Mouse (Mus musculus): Measurements from ENCODE around the gene Gga1. TPM values are rescaled to one million over a fixed set of nuclear protein-coding genes. Genes with fewer than 3 reads are reported as not detected.

Gene Gga1
- total RNA-seq, 2 experiments from 2014 or later: 56.8 to 58.0 TPM

DNA sequence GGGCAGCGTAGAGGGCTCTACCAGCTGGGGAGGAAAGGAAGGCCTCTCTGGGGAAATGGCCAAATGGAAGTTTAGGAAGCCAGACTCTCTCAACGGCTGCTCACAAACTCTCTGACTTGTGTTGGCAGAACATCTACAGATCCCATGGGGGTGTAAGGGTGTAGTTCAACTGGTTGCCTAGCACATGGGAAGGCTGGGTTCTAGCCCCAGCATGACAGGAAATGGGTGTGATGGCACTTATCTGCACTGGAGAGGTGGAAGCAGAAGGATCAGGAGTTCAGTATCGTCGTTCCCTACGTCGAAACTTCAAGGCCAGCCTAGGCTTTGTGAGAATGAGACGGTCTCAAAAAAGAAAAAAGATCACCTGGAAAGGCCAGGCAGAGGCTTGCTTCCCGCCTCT, 32.0 kb downstream of the Gga1 start:
- no peak for DNase-seq (ENCODE audit: low spot score in 2 of 2)

DNA sequence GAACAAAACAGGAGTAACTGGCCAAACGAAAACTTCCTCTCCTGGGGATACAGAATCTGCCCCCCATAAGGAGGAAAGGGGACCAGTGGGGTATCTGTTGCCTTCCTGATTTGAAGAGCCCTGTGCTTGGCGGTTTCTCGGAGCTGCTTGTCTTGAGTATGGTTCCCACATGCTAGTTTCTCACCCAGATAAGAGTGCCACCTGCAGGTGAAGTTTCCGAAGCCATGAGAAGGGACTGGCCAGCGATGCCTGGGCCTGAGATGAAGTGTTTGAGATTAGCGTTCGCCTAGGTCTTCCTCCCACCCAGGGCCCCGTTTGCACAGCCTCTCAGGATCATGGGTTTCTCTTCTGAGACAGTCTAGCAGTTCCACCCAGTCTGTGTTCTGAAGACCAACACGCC, 35.0 kb downstream of the Gga1 start:
- peak in 1 of 2 experiments; percentile 51 for DNase-seq (ENCODE audit: low spot score in 2 of 2)

DNA sequence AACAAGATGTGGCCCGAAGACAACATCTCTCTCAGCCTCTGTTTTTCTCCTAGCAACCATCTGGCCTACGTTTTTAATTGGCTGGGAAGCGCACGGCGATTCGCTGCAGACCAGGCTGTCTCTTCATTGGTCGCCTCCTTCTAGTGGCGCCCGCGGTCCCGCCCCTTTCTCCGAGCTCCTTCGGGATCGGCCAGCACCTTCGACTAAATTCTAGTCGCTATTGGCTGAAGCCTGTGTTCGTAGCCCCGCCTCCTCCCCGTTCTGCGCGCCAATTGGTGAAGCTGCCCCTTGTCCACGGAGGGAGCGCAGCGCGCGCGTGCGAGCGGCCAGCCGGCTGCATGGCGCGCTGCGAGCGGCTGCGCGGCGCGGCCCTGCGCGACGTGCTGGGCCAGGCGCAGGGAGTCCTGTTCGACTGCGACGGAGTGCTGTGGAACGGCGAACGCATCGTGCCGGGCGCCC, 36.7 kb downstream of the Gga1 start, which contains the start of gene Pdxp:
Gene Pdxp (plus strand): TSS at position 288 of the 459 bp plus-strand sequence.
- peak; percentile 95 to 97 for DNase-seq (ENCODE audit: low spot score in 2 of 2)

GRCm38 (mm10) chr15:78914091-78914822, 37.3 kb downstream of the Gga1 start:
- peak; percentile 61 to 73 for DNase-seq (ENCODE audit: low spot score in 2 of 2)

DNA sequence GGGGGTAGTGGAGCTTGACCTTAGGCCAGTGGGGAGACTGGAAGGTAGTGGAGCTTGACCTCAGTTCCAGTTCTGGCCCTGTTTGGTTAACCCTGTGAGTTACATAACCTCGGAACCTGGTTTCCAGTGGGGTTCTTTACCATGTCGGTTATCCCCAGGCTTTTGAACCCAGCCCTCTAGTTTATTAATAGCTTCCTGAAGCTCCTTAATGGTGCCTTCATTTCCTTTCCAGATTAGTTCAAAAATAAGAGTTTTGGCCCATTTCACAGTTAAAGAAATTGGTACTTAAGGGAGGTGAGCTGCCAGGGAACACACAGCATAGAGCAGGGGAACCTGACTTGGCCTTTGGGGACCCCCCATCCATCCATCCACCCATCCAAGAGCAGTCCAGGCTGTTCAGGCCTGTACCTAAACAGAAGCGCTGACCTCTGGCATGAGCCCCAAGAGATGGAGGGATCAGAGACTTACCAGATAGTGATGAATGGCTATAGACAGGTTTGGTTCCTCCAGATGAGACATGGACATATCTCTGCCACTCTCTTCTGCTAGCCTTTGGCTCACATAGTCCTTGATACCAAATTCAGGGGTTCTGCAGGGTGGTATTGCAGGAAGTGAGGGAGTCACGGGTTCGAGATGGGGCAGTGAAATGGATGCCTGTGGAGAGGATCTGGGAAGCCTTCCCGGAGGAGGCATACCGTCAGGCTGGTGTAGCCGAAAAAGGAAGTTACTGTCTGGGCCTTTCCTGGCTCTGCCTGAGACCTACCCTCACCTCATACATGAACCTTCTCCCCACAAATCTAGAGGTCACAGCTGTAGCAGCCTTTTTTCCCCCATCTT, 38.1 kb downstream of the Gga1 start:
- no peak for DNase-seq (ENCODE audit: low spot score in 2 of 2)

DNA sequence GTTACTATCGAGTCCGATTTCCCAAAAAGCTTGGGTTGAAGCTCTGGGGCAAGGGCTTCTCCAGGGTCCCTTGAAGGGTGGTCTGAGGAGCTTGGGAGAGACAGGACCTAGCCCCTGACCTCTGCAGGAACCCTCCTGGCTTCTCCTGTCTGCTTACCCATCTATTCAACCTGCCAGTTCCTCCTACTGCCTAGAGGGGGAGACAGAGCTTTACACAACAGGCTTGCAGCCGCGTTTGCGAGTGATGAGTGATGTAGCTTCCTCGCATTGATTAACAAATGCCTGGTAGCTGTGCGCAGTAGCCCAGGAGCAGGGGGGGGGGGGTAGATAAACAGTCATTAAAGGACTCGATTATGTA, 38.6 kb downstream of the Gga1 start:
- peak; percentile 70 to 75 for DNase-seq (ENCODE audit: low spot score in 2 of 2)

DNA sequence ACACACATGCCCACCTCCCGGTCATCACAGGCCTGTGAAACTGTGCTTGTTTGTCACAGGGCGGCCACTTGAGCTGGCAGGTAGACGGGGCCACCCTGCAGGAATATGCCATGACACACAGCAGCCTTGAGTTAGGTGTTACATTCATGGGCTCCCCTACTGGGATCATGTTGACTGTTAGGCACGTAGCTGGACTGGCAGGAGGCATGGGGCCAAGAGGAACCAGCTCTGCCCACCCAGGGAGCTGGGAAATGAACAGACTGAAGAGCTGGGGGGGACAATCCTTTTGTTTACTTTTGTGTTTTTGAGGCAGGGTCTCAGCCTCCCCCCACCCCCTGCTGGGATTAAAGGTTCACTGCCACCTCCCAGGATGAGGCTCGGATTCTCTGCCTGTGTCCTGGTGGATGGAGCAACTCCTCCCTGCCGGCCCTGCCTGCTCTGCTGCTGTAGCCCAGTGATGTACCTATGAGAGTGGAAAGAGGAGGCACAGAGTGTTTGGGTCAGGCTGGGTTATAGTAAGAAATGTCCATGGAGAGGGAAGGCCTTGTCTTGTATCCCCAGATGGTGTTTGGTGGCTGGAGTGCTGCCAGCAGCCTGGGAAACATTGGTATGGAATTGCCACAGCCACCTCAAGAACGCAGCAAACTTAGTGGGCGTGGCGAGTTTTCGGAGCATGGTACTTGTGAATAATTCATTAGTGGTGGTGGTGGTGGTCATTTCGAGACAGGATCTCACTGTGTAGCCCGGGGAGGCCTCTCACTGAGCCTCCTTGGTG, 39.2 kb downstream of the Gga1 start:
- DNase-seq (ENCODE audit: low spot score in 2 of 2): peak in 1 of 2 experiments; percentile 52

GRCm38 (mm10) chr15:78918126-78918525, 41.1 kb downstream of the Gga1 start:
- no peak for DNase-seq (ENCODE audit: low spot score in 2 of 2)

DNA sequence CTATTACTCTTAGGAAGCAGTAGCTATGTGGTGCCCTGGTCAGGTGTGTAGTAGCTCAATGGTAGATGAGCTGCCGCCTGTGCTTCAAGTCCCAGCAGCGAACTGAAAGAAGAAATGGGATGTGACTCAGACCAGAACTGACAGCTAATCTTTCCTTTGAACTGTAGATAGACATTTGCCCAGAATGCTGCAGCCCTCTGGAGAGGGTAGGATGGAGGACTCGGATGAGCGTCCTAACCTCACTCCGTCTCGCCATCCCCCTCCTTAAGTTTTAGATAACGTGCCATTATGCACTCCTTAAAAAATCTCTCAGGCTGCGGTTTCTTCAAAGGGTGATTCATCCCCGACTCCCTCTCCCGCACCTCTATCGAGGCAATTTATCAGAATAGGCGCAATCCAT, 42.9 kb downstream of the Gga1 start:
- no peak for DNase-seq (ENCODE audit: low spot score in 2 of 2)

- DNase-seq (ENCODE audit: low spot score in 2 of 2): no peak
Observed at GRCm38 (mm10) chr15:78922700-78923099, 45.7 kb downstream of the Gga1 start.

DNA sequence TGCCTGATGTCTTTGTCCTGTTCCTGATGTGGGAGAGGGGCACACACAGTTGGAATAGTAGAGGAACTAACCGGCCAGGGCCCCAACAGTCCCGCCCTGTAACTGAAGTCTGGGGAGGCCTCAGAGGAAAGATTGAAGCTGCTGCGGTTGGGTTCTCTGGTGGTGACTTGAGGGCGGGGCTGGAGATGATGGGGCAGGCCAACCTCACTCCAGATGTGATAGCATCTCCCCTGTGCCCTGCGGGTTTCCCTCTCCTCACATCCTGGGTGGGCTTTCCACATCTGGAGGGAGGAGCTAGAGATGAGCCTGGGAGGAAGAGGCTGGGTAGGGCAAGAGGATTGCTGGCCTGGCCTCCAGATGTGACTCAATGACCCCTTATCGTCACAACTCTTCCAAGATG, 46.6 kb downstream of the Gga1 start:
- no peak for DNase-seq (ENCODE audit: low spot score in 2 of 2)

DNA sequence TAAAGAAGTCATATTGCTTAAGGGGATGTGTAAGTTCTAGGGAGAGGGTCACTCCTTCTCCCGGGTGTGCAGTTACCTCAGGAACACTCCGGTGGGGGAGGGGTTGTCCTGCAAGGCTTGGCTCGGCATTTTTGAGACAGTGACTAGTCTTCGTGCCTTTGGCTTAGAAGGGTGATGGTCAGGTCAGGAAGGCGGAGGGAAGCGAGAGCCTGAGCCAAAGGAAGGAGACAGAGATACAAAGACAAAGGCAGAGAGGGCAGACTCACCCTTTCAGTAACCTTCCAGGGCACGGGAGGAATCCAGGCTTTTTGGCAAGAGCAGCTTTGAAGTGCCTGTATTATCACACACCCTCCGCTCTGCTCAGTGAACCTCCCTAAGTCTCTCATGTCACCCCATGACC, 48.1 kb downstream of the Gga1 start:
- no peak for DNase-seq (ENCODE audit: low spot score in 2 of 2)

DNA sequence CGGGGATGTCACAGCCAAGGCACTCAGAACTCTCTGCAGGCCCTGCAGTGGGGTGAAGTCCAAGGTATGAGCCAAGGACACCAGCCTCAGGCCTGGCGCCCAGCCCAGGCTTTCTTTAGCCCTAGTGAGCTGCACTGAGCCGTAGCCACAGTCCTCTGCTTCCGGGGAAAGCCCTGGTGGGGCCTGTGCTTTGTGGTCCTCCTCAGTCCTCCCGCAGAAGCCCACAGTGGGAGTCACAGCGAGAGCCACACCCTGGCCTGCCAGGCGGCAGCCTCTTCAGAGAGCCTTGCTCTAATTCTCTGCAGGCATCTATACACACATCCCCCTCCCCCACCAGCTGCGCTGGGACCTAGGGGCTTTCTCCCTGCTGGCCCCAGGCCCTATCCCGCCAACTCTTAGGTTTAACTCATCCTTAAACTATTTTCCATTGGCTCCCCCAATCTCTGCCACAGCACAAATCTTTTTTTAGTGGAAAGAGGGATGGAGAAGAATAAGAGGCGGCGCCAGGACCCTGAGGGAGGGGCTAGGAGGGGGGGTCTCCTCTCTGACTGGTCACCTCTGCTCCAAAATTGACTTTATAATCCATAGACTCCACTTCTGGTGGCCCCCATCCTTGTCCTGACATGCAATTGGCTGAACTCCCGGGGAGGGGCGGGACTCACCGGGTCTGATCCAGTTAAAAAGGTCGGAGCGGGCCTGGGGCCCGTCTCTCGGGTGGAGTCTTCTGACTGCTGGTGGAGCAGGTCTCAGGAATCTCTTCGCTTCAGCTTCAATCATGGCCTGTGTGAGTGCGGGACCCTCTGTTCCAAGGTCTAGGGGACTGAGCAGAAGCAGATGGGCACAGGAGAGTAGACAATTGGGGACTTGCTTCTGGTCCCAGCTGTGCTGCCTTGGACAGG, 49.3 kb downstream of the Gga1 start, which contains the start of gene Lgals1:
Gene Lgals1 (plus strand): TSS at position 705 of the 899 bp plus-strand sequence.
- peak; percentile 58 to 70 for DNase-seq (ENCODE audit: low spot score in 2 of 2)

DNA sequence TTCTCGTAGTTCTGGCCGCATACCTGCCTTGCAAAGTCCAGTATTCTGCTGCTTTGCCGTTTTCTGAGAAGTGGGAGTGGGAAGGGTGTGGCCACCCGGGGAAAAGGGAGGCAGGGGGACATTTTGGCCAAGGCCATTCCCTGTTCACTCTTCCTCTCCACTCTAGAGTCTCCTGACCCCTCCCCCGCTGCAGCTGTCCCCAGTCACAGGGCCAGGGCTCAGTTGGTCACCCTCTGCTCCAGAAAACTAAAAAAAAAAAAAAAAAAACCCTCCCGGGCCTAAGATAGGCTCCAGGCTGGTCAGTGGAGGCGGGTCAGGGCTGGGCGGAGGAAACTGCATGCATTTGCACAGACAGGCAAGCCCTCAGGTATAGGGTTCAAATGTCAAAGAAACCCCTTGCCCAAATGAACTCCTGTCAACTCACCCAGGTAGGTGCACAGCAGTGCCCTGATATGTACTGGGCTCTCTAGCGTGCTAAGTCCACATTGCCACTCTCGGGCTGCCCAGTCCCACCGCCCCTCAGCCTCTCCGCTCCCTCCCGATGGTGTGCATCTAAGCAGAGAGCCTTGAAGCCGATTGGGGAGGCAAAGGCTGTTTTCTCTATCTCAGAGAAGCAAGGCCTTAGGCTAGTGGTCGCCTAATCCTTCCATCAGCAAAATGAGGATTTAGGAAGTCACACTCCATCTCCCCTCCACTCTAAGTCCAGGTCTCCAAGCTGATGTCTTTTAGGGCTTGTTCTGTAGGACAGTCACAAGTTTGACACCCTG, 50.2 kb downstream of the Gga1 start:
- no peak for DNase-seq (ENCODE audit: low spot score in 2 of 2)

DNA sequence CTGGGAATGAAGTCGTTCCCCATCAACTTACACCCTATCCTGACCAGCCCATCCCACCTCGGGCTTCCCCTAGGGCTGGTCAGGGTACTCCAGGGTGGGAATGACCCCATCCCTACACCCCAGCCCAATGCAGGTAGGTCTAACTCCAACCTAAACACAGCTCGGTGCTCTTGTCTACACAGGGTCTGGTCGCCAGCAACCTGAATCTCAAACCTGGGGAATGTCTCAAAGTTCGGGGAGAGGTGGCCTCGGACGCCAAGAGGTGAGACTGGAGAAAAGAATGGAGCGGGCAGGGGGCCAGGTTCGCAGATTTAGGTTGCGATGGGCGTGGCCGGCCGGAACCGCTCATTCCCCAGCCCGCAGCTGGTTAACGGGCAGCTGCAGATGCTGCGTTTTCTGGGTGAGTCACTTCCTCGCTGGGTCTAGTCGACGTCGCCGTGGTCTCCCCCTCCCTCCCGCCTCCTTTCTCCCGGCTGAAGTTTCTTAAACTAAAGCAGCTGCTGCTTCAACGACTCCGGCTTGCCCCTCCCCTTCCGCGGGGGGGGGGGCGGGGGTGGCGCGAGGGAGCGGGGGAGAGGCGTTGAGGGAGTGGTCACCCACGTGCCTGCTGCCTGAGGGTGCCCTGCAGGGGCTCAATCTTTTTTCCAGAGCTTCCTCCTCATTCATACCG, 50.9 kb downstream of the Gga1 start:
- DNase-seq (ENCODE audit: low spot score in 2 of 2): peak in 1 of 2 experiments; percentile 46

DNA sequence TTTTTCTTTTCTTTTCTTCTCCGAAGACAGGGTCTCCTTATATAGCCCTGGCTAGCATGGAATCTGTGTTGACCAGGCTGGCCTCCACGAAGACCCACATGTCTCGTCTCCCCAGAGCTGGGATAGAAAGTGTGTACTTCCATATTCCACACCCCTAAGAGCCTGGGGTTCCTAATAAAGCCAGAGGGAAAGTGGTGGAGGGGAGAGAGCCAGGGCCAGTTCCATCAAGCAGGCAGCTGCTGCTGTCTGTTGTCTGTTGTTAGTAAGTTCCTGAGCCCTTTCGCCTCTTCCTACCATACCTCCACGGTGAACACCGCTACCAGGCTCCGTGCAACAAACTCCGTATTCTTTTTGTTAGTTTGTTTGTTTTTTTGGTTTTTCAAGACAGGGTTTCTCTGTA, 51.5 kb downstream of the Gga1 start:
- DNase-seq (ENCODE audit: low spot score in 2 of 2): no peak

- no peak for DNase-seq (ENCODE audit: low spot score in 2 of 2)
Observed at GRCm38 (mm10) chr15:78930192-78930706, 53.3 kb downstream of the Gga1 start.

GRCm38 (mm10) chr15:78930801-78931426, 53.9 kb downstream of the Gga1 start:
- no peak for DNase-seq (ENCODE audit: low spot score in 2 of 2)
